Mouse (Mus musculus): ENCODE data around the gene Thsd4. TPM values are rescaled to one million over a fixed set of nuclear protein-coding genes. Genes with fewer than 3 reads are reported as not detected.

Gene Thsd4
- total and polyA plus RNA-seq, 2 experiments from 2014 or later: 4.9 to 15.3 TPM

- Histone ChIP-seq H3K36me3 (ENCODE audit: insufficient read depth, low read length) (no peaks in the 10 kb centered on the region), H3K4me1 (ENCODE audit: insufficient read depth, low read length) (peaks cover 5% of the 10 kb centered on the region; the same call in 1 of the 2 replicates), H3K27me3 (ENCODE audit: insufficient read depth, low read length) (no peaks in the 10 kb centered on the region), H3K9ac (replicated peaks; ENCODE audit: low read length) (no peak overlapping the region), H3K4me2 (ENCODE audit: low read depth, low read length) (no peak overlapping the region), H3K9me3 (ENCODE audit: low read length) (no peaks in the 10 kb centered on the region), H3K27ac (no peak overlapping the region), H3K4me3 (ENCODE audit: low read length) (no peak overlapping the region)
- DNase-seq (ENCODE audit: low spot score) (no peak), ATAC-seq (no peak)
- 77% methylated on average over 3 of the region's 3 CpGs for WGBS
- TF ChIP-seq CTCF (IDR thresholded peaks at IDR 0.05; ENCODE audit: low read depth): no peak
Measured at GRCm38 (mm10) chr9:60558507-60558906, 36.7 kb upstream of the Thsd4 start.

GRCm38 (mm10) chr9:60551238-60551637 is 29.4 kb upstream of the Thsd4 start:
- Histone ChIP-seq H3K27me3 (ENCODE audit: insufficient read depth, low read length) (no peaks in the 10 kb centered on the region), H3K4me2 (ENCODE audit: low read depth, low read length) (no peak overlapping the region), H3K9ac (replicated peaks; ENCODE audit: low read length) (no peak overlapping the region), H3K27ac (no peak overlapping the region), H3K9me3 (ENCODE audit: low read length) (no peaks in the 10 kb centered on the region), H3K36me3 (ENCODE audit: insufficient read depth, low read length) (no peaks in the 10 kb centered on the region), H3K4me3 (ENCODE audit: low read length) (no peak overlapping the region), H3K4me1 (ENCODE audit: insufficient read depth, low read length) (no peaks in the 10 kb centered on the region)
- TF ChIP-seq CTCF (IDR thresholded peaks at IDR 0.05; ENCODE audit: low read depth): peak; percentile 31; the same call in 1 of the 2 replicates
- 99% methylated on average over 4 of the region's 4 CpGs for WGBS
- ATAC-seq (no peak), DNase-seq (ENCODE audit: low spot score) (no peak)

GRCm38 (mm10) chr9:60548182-60548581 is 26.3 kb upstream of the Thsd4 start:
- 33% methylated on average over 4 of the region's 4 CpGs for WGBS
- peak; percentile 85 for TF ChIP-seq CTCF (IDR thresholded peaks at IDR 0.05; ENCODE audit: low read depth)
- Histone ChIP-seq H3K9ac (replicated peaks; ENCODE audit: low read length) (no peak overlapping the region), H3K4me2 (ENCODE audit: low read depth, low read length) (no peak overlapping the region), H3K27me3 (ENCODE audit: insufficient read depth, low read length) (no peaks in the 10 kb centered on the region), H3K9me3 (ENCODE audit: low read length) (no peaks in the 10 kb centered on the region), H3K4me3 (ENCODE audit: low read length) (no peak overlapping the region), H3K4me1 (ENCODE audit: insufficient read depth, low read length) (no peaks in the 10 kb centered on the region), H3K36me3 (ENCODE audit: insufficient read depth, low read length) (no peaks in the 10 kb centered on the region), H3K27ac (no peak overlapping the region)
- peak; percentile 73 for DNase-seq (ENCODE audit: low spot score)
- ATAC-seq: no peak

GRCm38 (mm10) chr9:60546169-60546568 is 24.3 kb upstream of the Thsd4 start:
- Histone ChIP-seq H3K4me1 (ENCODE audit: insufficient read depth, low read length) (no peaks in the 10 kb centered on the region), H3K27ac (no peak overlapping the region), H3K27me3 (ENCODE audit: insufficient read depth, low read length) (no peaks in the 10 kb centered on the region), H3K9me3 (ENCODE audit: low read length) (no peaks in the 10 kb centered on the region), H3K4me2 (ENCODE audit: low read depth, low read length) (no peak overlapping the region), H3K4me3 (ENCODE audit: low read length) (no peak overlapping the region), H3K9ac (replicated peaks; ENCODE audit: low read length) (no peak overlapping the region), H3K36me3 (ENCODE audit: insufficient read depth, low read length) (no peaks in the 10 kb centered on the region)
- WGBS: 95% methylated on average over 2 of the region's 2 CpGs
- no peak for DNase-seq (ENCODE audit: low spot score)
- TF ChIP-seq CTCF (IDR thresholded peaks at IDR 0.05; ENCODE audit: low read depth): no peak
- no peak for ATAC-seq

GRCm38 (mm10) chr9:60545361-60546096 is 23.7 kb upstream of the Thsd4 start:
- Histone ChIP-seq H3K4me2 (ENCODE audit: low read depth, low read length) (no peak overlapping the region), H3K36me3 (ENCODE audit: insufficient read depth, low read length) (no peaks in the 10 kb centered on the region), H3K27me3 (ENCODE audit: insufficient read depth, low read length) (no peaks in the 10 kb centered on the region), H3K9me3 (ENCODE audit: low read length) (no peaks in the 10 kb centered on the region), H3K4me1 (ENCODE audit: insufficient read depth, low read length) (no peaks in the 10 kb centered on the region), H3K9ac (replicated peaks; ENCODE audit: low read length) (no peak overlapping the region), H3K27ac (no peak overlapping the region), H3K4me3 (ENCODE audit: low read length) (no peak overlapping the region)
- ATAC-seq (no peak), DNase-seq (ENCODE audit: low spot score) (no peak)
- WGBS: 79% methylated on average over 13 of the region's 13 CpGs
- no peak for TF ChIP-seq CTCF (IDR thresholded peaks at IDR 0.05; ENCODE audit: low read depth)

GRCm38 (mm10) chr9:60543422-60544015 is 21.7 kb upstream of the Thsd4 start:
- no peak overlapping the region for H3K4me2 ChIP-seq (ENCODE audit: low read depth, low read length)
- H3K9ac ChIP-seq (replicated peaks; ENCODE audit: low read length): no peak overlapping the region
- H3K27me3 ChIP-seq (ENCODE audit: insufficient read depth, low read length): no peaks in the 10 kb centered on the region
- no peak overlapping the region for H3K4me3 ChIP-seq (ENCODE audit: low read length)
- TF ChIP-seq CTCF (IDR thresholded peaks at IDR 0.05; ENCODE audit: low read depth): no peak
- no peak overlapping the region for H3K27ac ChIP-seq
- 90% methylated on average over 7 of the region's 7 CpGs for WGBS
- H3K4me1 ChIP-seq (ENCODE audit: insufficient read depth, low read length): no peaks in the 10 kb centered on the region
- no peak for DNase-seq (ENCODE audit: low spot score)
- no peak for ATAC-seq
- no peaks in the 10 kb centered on the region for H3K9me3 ChIP-seq (ENCODE audit: low read length)
- H3K36me3 ChIP-seq (ENCODE audit: insufficient read depth, low read length): no peaks in the 10 kb centered on the region

GRCm38 (mm10) chr9:60530310-60530709 is 8.5 kb upstream of the Thsd4 start:
- ATAC-seq (no peak), DNase-seq (ENCODE audit: low spot score) (no peak)
- Histone ChIP-seq H3K4me1 (ENCODE audit: insufficient read depth, low read length) (no peaks in the 10 kb centered on the region), H3K4me3 (ENCODE audit: low read length) (no peak overlapping the region), H3K4me2 (ENCODE audit: low read depth, low read length) (no peak overlapping the region), H3K27ac (no peak overlapping the region), H3K9me3 (ENCODE audit: low read length) (no peaks in the 10 kb centered on the region), H3K36me3 (ENCODE audit: insufficient read depth, low read length) (no peaks in the 10 kb centered on the region), H3K27me3 (ENCODE audit: insufficient read depth, low read length) (no peaks in the 10 kb centered on the region), H3K9ac (replicated peaks; ENCODE audit: low read length) (no peak overlapping the region)
- 88% methylated on average over 12 of the region's 12 CpGs for WGBS
- no peak for TF ChIP-seq CTCF (IDR thresholded peaks at IDR 0.05; ENCODE audit: low read depth)

Data from hindbrain, postnatal 0 days (tissue).